Mouse (Mus musculus): Measurements from ENCODE around the gene Hsf2. TPM values are rescaled to one million over a fixed set of nuclear protein-coding genes. Genes with fewer than 3 reads are reported as not detected.

Gene Hsf2
- 26.2 and 27.8 TPM in 2 replicates for polyA plus RNA-seq (2015; fragmentation: Nextera tagmentation; extraction: Ambion mirVana)

GRCm38 (mm10) chr10:57485908-57486541 lies at the start of gene Hsf2:
Gene Hsf2, plus strand, starts transcription at chr10:57486385.
- Histone ChIP-seq H3K27me3 (ENCODE audit: insufficient read depth, low read length) (no peaks in the 10 kb centered on the region), H3K9me3 (replicated peaks; ENCODE audit: low read length) (no peaks in the 10 kb centered on the region), H3K36me3 (ENCODE audit: insufficient read depth, low read length) (no peaks in the 10 kb centered on the region), H3K9ac (ENCODE audit: low read depth, low read length) (peak within 1 kb of the TSS; percentile 96), H3K27ac (peak within 1 kb of the TSS; percentile 95), H3K4me2 (ENCODE audit: low read length) (peak within 1 kb of the TSS; percentile 66), H3K4me1 (replicated peaks; ENCODE audit: insufficient read depth, low read length) (0 out of 2 replicates have a peak, but pooled peaks cover 4% of the 10 kb centered on the region), H3K4me3 (replicated peaks; ENCODE audit: low read depth, low read length) (peak within 1 kb of the TSS; percentile 94)
- ATAC-seq (replicated peaks; ENCODE audit: low FRiP score, low read depth) (peak; percentile 100), DNase-seq (ENCODE audit: low spot score) (peak; percentile 98)
- TF ChIP-seq CTCF (IDR thresholded peaks at IDR 0.05; ENCODE audit: low read depth), result no peak
- under 1% methylated on average over 50 of the region's 52 CpGs for WGBS

- Histone ChIP-seq H3K27me3 (ENCODE audit: insufficient read depth, low read length) (no peaks in the 10 kb centered on the region), H3K4me1 (replicated peaks; ENCODE audit: insufficient read depth, low read length) (no peaks in the 10 kb centered on the region), H3K27ac (no peak overlapping the region), H3K9ac (ENCODE audit: low read depth, low read length) (no peak overlapping the region), H3K9me3 (replicated peaks; ENCODE audit: low read length) (no peaks in the 10 kb centered on the region), H3K36me3 (ENCODE audit: insufficient read depth, low read length) (no peaks in the 10 kb centered on the region), H3K4me2 (ENCODE audit: low read length) (no peak overlapping the region), H3K4me3 (replicated peaks; ENCODE audit: low read depth, low read length) (no peak overlapping the region)
- DNase-seq (ENCODE audit: low spot score) (no peak), ATAC-seq (replicated peaks; ENCODE audit: low FRiP score, low read depth) (0 out of 2 replicates have a peak, but pooled peaks have one; percentile 50)
- WGBS, result 86% methylated on average over 2 of the region's 2 CpGs
- no peak for TF ChIP-seq CTCF (IDR thresholded peaks at IDR 0.05; ENCODE audit: low read depth)
Measured at GRCm38 (mm10) chr10:57437898-57438297, 48.3 kb upstream of the Hsf2 start.

- H3K4me2 ChIP-seq (ENCODE audit: low read length), result no peak overlapping the region
- no peak overlapping the region for H3K4me3 ChIP-seq (replicated peaks; ENCODE audit: low read depth, low read length)
- H3K9me3 ChIP-seq (replicated peaks; ENCODE audit: low read length), result no peaks in the 10 kb centered on the region
- H3K27ac ChIP-seq, result no peak overlapping the region
- no peaks in the 10 kb centered on the region for H3K27me3 ChIP-seq (ENCODE audit: insufficient read depth, low read length)
- H3K36me3 ChIP-seq (ENCODE audit: insufficient read depth, low read length), result no peaks in the 10 kb centered on the region
- no peak for ATAC-seq (replicated peaks; ENCODE audit: low FRiP score, low read depth)
- DNase-seq (ENCODE audit: low spot score), result no peak
- H3K9ac ChIP-seq (ENCODE audit: low read depth, low read length), result no peak overlapping the region
- H3K4me1 ChIP-seq (replicated peaks; ENCODE audit: insufficient read depth, low read length), result no peaks in the 10 kb centered on the region
- TF ChIP-seq CTCF (IDR thresholded peaks at IDR 0.05; ENCODE audit: low read depth), result no peak
Measured at GRCm38 (mm10) chr10:57441049-57441448, 45.1 kb upstream of the Hsf2 start.

DNA sequence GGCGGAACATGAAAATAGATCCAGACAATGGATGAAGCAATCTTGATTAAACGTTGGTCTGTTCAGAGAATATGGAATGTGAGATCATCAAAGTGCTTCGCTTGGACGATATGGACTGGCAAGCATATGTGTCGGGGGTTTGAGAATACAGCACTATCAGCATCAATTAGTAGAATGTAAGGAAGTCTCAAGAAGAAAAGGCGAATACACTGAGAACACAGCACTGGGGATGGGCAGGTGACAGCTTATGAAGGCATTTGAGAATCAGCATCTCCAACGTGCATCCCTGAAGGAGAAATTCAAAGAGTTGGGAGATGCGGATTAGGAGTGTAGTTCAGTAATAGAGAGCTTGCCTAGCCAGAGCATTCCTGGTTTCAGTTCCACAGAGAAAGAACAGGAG lies 41.8 kb upstream of the Hsf2 start:
- H3K9ac ChIP-seq (ENCODE audit: low read depth, low read length), result no peak overlapping the region
- H3K4me3 ChIP-seq (replicated peaks; ENCODE audit: low read depth, low read length), result no peak overlapping the region
- no peak overlapping the region for H3K27ac ChIP-seq
- no peaks in the 10 kb centered on the region for H3K27me3 ChIP-seq (ENCODE audit: insufficient read depth, low read length)
- TF ChIP-seq CTCF (IDR thresholded peaks at IDR 0.05; ENCODE audit: low read depth), result no peak
- ATAC-seq (replicated peaks; ENCODE audit: low FRiP score, low read depth) (no peak), DNase-seq (ENCODE audit: low spot score) (no peak)
- no peaks in the 10 kb centered on the region for H3K4me1 ChIP-seq (replicated peaks; ENCODE audit: insufficient read depth, low read length)
- no peaks in the 10 kb centered on the region for H3K9me3 ChIP-seq (replicated peaks; ENCODE audit: low read length)
- H3K36me3 ChIP-seq (ENCODE audit: insufficient read depth, low read length), result no peaks in the 10 kb centered on the region
- WGBS, result 72% methylated on average over 8 of the region's 8 CpGs
- no peak overlapping the region for H3K4me2 ChIP-seq (ENCODE audit: low read length)

DNA sequence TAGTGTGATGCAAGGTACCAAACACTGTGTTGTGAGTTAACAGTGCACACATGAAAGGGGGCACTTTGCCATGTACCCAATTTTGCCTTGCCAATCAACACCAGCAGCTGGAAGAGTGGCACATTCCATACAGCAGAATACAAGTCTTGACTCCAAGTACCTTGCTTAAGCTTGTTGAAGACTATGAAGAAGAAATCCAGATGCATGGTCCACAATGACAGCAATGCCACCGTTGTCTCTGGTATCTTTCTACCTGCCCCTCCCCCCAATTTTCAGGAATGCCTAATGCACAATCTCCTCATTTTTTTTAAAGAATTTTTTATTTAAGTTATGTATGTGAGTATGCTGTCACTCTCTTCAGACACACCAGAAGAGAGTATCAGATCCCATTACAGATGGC lies 40.5 kb upstream of the Hsf2 start:
- no peak overlapping the region for H3K9ac ChIP-seq (ENCODE audit: low read depth, low read length)
- H3K27ac ChIP-seq, result no peak overlapping the region
- H3K27me3 ChIP-seq (ENCODE audit: insufficient read depth, low read length), result no peaks in the 10 kb centered on the region
- whole genome bisulfite sequencing, result 91% methylated on average over 1 of the region's 1 CpGs
- no peaks in the 10 kb centered on the region for H3K36me3 ChIP-seq (ENCODE audit: insufficient read depth, low read length)
- H3K4me1 ChIP-seq (replicated peaks; ENCODE audit: insufficient read depth, low read length), result no peaks in the 10 kb centered on the region
- H3K4me2 ChIP-seq (ENCODE audit: low read length), result no peak overlapping the region
- no peaks in the 10 kb centered on the region for H3K9me3 ChIP-seq (replicated peaks; ENCODE audit: low read length)
- no peak for TF ChIP-seq CTCF (IDR thresholded peaks at IDR 0.05; ENCODE audit: low read depth)
- ATAC-seq (replicated peaks; ENCODE audit: low FRiP score, low read depth) (no peak), DNase-seq (ENCODE audit: low spot score) (no peak)
- H3K4me3 ChIP-seq (replicated peaks; ENCODE audit: low read depth, low read length), result no peak overlapping the region

DNA sequence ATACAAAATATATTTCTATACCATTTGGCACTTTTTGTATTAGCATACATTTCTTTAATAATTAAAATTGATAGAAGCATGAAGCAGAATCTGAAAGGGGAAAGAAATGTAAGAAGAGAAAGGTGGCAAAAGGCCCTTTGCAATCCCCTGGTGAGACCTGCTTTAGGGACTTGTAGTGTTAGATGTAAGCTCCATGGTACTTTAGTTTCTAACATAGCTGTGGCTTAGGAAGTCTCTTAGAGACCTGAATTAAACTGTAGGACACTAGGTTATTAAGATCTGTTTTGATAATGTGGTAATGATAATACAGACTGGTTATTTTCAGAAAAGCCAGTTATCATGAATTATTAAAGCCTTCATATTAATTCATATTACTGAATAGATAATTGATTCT lies 38.5 kb upstream of the Hsf2 start:
- no peaks in the 10 kb centered on the region for H3K4me1 ChIP-seq (replicated peaks; ENCODE audit: insufficient read depth, low read length)
- ATAC-seq (replicated peaks; ENCODE audit: low FRiP score, low read depth) (no peak), DNase-seq (ENCODE audit: low spot score) (no peak)
- H3K9ac ChIP-seq (ENCODE audit: low read depth, low read length), result no peak overlapping the region
- no peak overlapping the region for H3K27ac ChIP-seq
- TF ChIP-seq CTCF (IDR thresholded peaks at IDR 0.05; ENCODE audit: low read depth), result no peak
- H3K4me3 ChIP-seq (replicated peaks; ENCODE audit: low read depth, low read length), result no peak overlapping the region
- H3K27me3 ChIP-seq (ENCODE audit: insufficient read depth, low read length), result no peaks in the 10 kb centered on the region
- no peaks in the 10 kb centered on the region for H3K36me3 ChIP-seq (ENCODE audit: insufficient read depth, low read length)
- H3K4me2 ChIP-seq (ENCODE audit: low read length), result no peak overlapping the region
- no peaks in the 10 kb centered on the region for H3K9me3 ChIP-seq (replicated peaks; ENCODE audit: low read length)

All from kidney, postnatal 0 days (tissue).